Mouse (Mus musculus) liver, embryonic 14.5 days (tissue): ENCODE measurements at regions not wholly inside any gene's neighbourhood (a gene's known extent, or its start where the extent isn't known, plus 50 kb on each side); places are given as distances from the start of the nearest gene placed in this dataset.

Source experiments
- ATAC-seq: fragments of 200-750 bp; cut with Nextera tagmentation; 2 replicates; pipeline ENCODE4 v1.8.0; 2017; ENCODE audit warnings: moderate number of reproducible peaks, mild to moderate bottlenecking, moderate library complexity; ENCODE audit not compliant: insufficient read depth
- DNase-seq, 3 experiments: peaks; one replicate each; pipeline ENCODE4 v3.0.0-alpha.2; 2012 to 2013; ENCODE audit warnings: low read depth in 3 of 3, low spot score in 3 of 3
- H3K27ac ChIP-seq: fragments of 300-500 bp; sonication (generic); 2 replicates; pipeline ENCODE4 v1.5.1; 2014; ENCODE audit warnings: moderate library complexity, mild to moderate bottlenecking, control low read depth, inconsistent platforms
- H3K27me3 ChIP-seq: fragments of 300-500 bp; sonication (generic); 2 replicates; pipeline ENCODE4 v1.6.1; 2014; ENCODE audit warnings: mild to moderate bottlenecking, low read length, moderate library complexity; ENCODE audit not compliant: control insufficient read depth, insufficient read depth
- H3K36me3 ChIP-seq: fragments of 300-500 bp; sonication (generic); replicated peaks from 2 replicates; pipeline ENCODE4 v1.6.1; 2014; ENCODE audit warnings: low read depth; ENCODE audit not compliant: control insufficient read depth, insufficient read depth
- H3K4me1 ChIP-seq, 2 experiments: fragments of 200-500 bp in 1 of 2; fragments of 300-500 bp in 1 of 2; sonication (generic) in 1 of 2; replicated peaks; 2 replicates each; pipeline ENCODE4 v1.6.1; 2012 to 2014; ENCODE audit warnings: antibody characterized with exemption in 1 of 2, inconsistent platforms in 1 of 2, low read length in 1 of 2; ENCODE audit not compliant: control insufficient read depth in 2 of 2, insufficient read depth in 2 of 2
- H3K4me2 ChIP-seq: fragments of 300-500 bp; sonication (generic); 2 replicates; pipeline ENCODE4 v1.6.1; 2014; ENCODE audit warnings: low read depth, mild to moderate bottlenecking, control low read depth, moderate library complexity
- H3K4me3 ChIP-seq, 2 experiments: fragments of 200-500 bp in 1 of 2; fragments of 300-500 bp in 1 of 2; sonication (generic) in 1 of 2; 2 replicates each; pipeline ENCODE4 v1.5.1; 2012 to 2014; ENCODE audit warnings: low read depth in 2 of 2, low read length in 2 of 2, mild to moderate bottlenecking in 2 of 2, control low read depth in 1 of 2, inconsistent platforms in 1 of 2, moderate library complexity in 1 of 2; ENCODE audit not compliant: insufficient read depth in 1 of 2
- H3K9ac ChIP-seq: fragments of 300-500 bp; sonication (generic); replicated peaks from 2 replicates; pipeline ENCODE4 v1.6.1; 2014; ENCODE audit warnings: mild to moderate bottlenecking, control low read depth, moderate library complexity
- H3K9me3 ChIP-seq: fragments of 300-500 bp; sonication (generic); 2 replicates; pipeline ENCODE4 v1.6.1; 2016; ENCODE audit warnings: low read length, mixed read lengths; ENCODE audit not compliant: control insufficient read depth
- CTCF ChIP-seq: IDR thresholded peaks from 2 replicates; pipeline ENCODE4 v1.5.1; 2016; ENCODE audit warnings: antibody characterized with exemption, low read depth, control low read depth
- EP300 ChIP-seq: IDR thresholded peaks from 2 replicates; pipeline ENCODE4 v1.6.1; 2016; ENCODE audit warnings: antibody characterized with exemption, low read depth
- WGBS: fragments of 180-500 bp; shearing (Covaris S2); extraction: QIAGEN DNeasy Blood & Tissue Kit; methylation state at CpG from one replicate; pipeline ENCODE4 v1.1.7; 2014; ENCODE audit not compliant: insufficient replicate concordance; 5-methylcytosine and 5-hydroxymethylcytosine counted together

- no peaks in the 10 kb centered on the region for H3K4me1 ChIP-seq
- H3K4me3 ChIP-seq, result no peak overlapping the region
- WGBS, result 74% methylated on average over 5 of the region's 5 CpGs
- ATAC-seq (no peak), DNase-seq (no peak)
- no peaks in the 10 kb centered on the region for H3K9me3 ChIP-seq
- no peak overlapping the region for H3K27ac ChIP-seq
- H3K27me3 ChIP-seq, result no peaks in the 10 kb centered on the region
- H3K36me3 ChIP-seq, result no peaks in the 10 kb centered on the region
- no peak overlapping the region for H3K9ac ChIP-seq
- H3K4me2 ChIP-seq, result no peak overlapping the region
- TF ChIP-seq EP300, result no peak
Measured at GRCm38 (mm10) chr2:106540176-106540575, 152.9 kb upstream of the Mpped2 start.

- DNase-seq (no peak), ATAC-seq (no peak)
- Histone ChIP-seq H3K4me2 (no peak overlapping the region), H3K27me3 (no peaks in the 10 kb centered on the region), H3K9ac (no peak overlapping the region), H3K36me3 (no peaks in the 10 kb centered on the region), H3K9me3 (no peaks in the 10 kb centered on the region), H3K4me1 (no peaks in the 10 kb centered on the region), H3K27ac (no peak overlapping the region), H3K4me3 (no peak overlapping the region)
- TF ChIP-seq EP300, result no peak
- no peak for TF ChIP-seq CTCF
- WGBS, result 54% methylated on average over 4 of the region's 4 CpGs
Measured at GRCm38 (mm10) chr2:106547117-106547516, 146.0 kb upstream of the Mpped2 start.

GRCm38 (mm10) chr2:106553666-106554065 is 139.4 kb upstream of the Mpped2 start:
- Histone ChIP-seq H3K27ac (no peak overlapping the region), H3K36me3 (no peaks in the 10 kb centered on the region), H3K4me1 (no peaks in the 10 kb centered on the region), H3K27me3 (no peaks in the 10 kb centered on the region), H3K4me3 (no peak overlapping the region), H3K9me3 (no peaks in the 10 kb centered on the region), H3K4me2 (no peak overlapping the region), H3K9ac (no peak overlapping the region)
- ATAC-seq (no peak), DNase-seq (no peak)
- WGBS, result 55% methylated on average over 5 of the region's 5 CpGs
- TF ChIP-seq EP300, result no peak
- TF ChIP-seq CTCF, result no peak

- no peak for ATAC-seq
- Histone ChIP-seq H3K4me1 (no peaks in the 10 kb centered on the region), H3K9ac (no peak overlapping the region), H3K9me3 (no peaks in the 10 kb centered on the region), H3K4me2 (no peak overlapping the region), H3K36me3 (no peaks in the 10 kb centered on the region), H3K27ac (no peak overlapping the region), H3K27me3 (no peaks in the 10 kb centered on the region), H3K4me3 (no peak overlapping the region)
- TF ChIP-seq CTCF, result no peak
- no peak for TF ChIP-seq EP300
- WGBS, result 58% methylated on average over 3 of the region's 3 CpGs
- no peak for DNase-seq
Measured at GRCm38 (mm10) chr2:106561571-106562090, 131.4 kb upstream of the Mpped2 start.

GRCm38 (mm10) chr2:106570226-106570625 is 122.8 kb upstream of the Mpped2 start:
- Histone ChIP-seq H3K36me3 (no peaks in the 10 kb centered on the region), H3K27me3 (no peaks in the 10 kb centered on the region), H3K9me3 (no peaks in the 10 kb centered on the region), H3K27ac (no peak overlapping the region), H3K4me1 (no peaks in the 10 kb centered on the region), H3K4me2 (no peak overlapping the region), H3K9ac (no peak overlapping the region), H3K4me3 (no peak overlapping the region)
- 81% methylated on average over 1 of the region's 1 CpGs for WGBS
- DNase-seq, result no peak
- ATAC-seq, result no peak
- TF ChIP-seq CTCF, result no peak
- no peak for TF ChIP-seq EP300
